29 mouse cellular contexts compared by ENCODE assay signal in the genomic region with DNA sequence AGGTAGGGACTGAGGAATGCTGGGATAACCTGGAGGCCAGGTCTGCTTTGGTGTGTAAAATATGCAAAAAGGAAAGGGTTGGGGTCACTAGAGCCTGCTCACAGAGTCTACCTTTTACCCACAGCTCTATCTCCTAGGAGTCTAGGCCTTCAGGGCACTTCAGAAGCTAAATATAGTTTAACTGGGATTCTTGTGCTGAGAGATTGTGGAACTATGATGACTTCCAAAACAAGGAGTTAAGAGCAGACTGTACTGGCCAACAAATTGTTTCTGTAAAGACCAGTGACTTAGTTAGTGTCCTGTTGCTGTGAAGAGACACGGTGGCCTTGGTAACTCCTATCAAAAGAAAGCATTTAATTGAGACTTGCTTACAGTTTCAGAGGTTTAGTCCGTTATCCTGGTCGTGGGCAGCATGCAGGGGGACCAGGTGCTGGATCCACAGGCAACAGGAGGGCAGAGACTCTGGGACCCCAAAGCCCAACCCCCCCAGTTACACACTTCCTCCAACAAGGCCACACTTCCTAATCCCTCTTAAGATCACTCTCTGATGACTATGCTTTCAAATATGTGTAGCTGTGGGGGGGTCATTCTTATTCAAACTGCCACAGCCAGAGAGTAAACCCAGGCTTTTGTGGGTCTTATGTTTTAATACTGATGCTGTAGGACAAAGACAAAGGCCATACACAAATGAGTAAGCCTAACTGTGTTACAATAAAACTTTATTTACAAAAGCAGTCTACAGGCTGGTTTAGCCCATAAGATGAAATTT. TPM values are rescaled to one million over a fixed set of nuclear protein-coding genes. Genes with fewer than 3 reads are reported as not detected.
DNase-seq lines count a peak whose midpoint lies in the region; ATAC-seq and TF ChIP-seq lines count a peak whose summit lies in the region.
"Had no signal": no experiment of that assay in that cellular context is flagged by ENCODE, and none has a peak within 500 bp of the region (broad histone marks: within the 10 kb centered on the region; RNA-seq: fewer than 3 reads in every experiment).

No protein-coding gene starts in this region.

- no peak overlapping the region for H3K4me3 ChIP-seq in ES-Bruce4 (ENCODE audit: low read depth, low read length)
- no peak overlapping the region for H3K4me3 ChIP-seq in heart, embryonic 13.5 days
- H3K4me3 ChIP-seq: embryonic facial prominence, embryonic 13.5 days; limb, embryonic 12.5 days; liver, embryonic 15.5 days had no signal

- no peak for TF ChIP-seq CTCF in ES-Bruce4 (IDR thresholded peaks at IDR 0.05; ENCODE audit: low read depth, low read length)

- H3K27ac ChIP-seq in ES-Bruce4 (ENCODE audit: insufficient read depth, low read length): peak overlapping the region; percentile 8; the same call in 1 of the 2 replicates
- H3K27ac ChIP-seq in heart, embryonic 13.5 days (replicated peaks): peak overlapping the region; percentile 91
- H3K27ac ChIP-seq: embryonic facial prominence, embryonic 13.5 days; hindbrain, embryonic 14.5 days; limb, embryonic 12.5 days; liver, embryonic 15.5 days had no signal

- no peak for TF ChIP-seq POLR2A in ES-Bruce4 (IDR thresholded peaks at IDR 0.05; ENCODE audit: insufficient read depth, low read length)

- H3K9me3 ChIP-seq in ES-Bruce4 (replicated peaks; ENCODE audit: control insufficient read depth, insufficient read depth, low read length, poor library complexity, severe bottlenecking): no peaks in the 10 kb centered on the region
- H3K9me3 ChIP-seq in heart, embryonic 13.5 days: no peaks in the 10 kb centered on the region
- H3K9me3 ChIP-seq: embryonic facial prominence, embryonic 13.5 days; limb, embryonic 12.5 days; liver, embryonic 15.5 days had no signal

- H3K4me2 ChIP-seq in heart, embryonic 13.5 days: peak overlapping the region; percentile 22
- H3K4me2 ChIP-seq: embryonic facial prominence, embryonic 13.5 days; hindbrain, embryonic 14.5 days; limb, embryonic 12.5 days; liver, embryonic 15.5 days; lung, embryonic 14.5 days had no signal

- no peaks in the 10 kb centered on the region for H3K27me3 ChIP-seq in ES-Bruce4 (ENCODE audit: control insufficient read depth, insufficient read depth, low read length, poor library complexity, severe bottlenecking)
- no peaks in the 10 kb centered on the region for H3K27me3 ChIP-seq in heart, embryonic 13.5 days (replicated peaks)
- H3K27me3 ChIP-seq: CH12.LX; embryonic facial prominence, embryonic 13.5 days; limb, embryonic 12.5 days; liver, embryonic 15.5 days; Patski had no signal

- no peak for TF ChIP-seq EP300 in ES-Bruce4 (IDR thresholded peaks at IDR 0.05; ENCODE audit: insufficient read depth, low read depth, low read length)

- H3K36me3 ChIP-seq in ES-Bruce4 (ENCODE audit: control insufficient read depth, insufficient read depth, low read length, poor library complexity, severe bottlenecking): no peaks in the 10 kb centered on the region
- H3K36me3 ChIP-seq in heart, embryonic 13.5 days: no peaks in the 10 kb centered on the region
- H3K36me3 ChIP-seq: embryonic facial prominence, embryonic 13.5 days; G1E; limb, embryonic 12.5 days; liver, embryonic 15.5 days had no signal

- no peak for ATAC-seq in heart, embryonic 13.5 days (ENCODE audit: extremely low read depth, insufficient number of reproducible peaks, low FRiP score, low TSS enrichment)
- ATAC-seq: forebrain, postnatal 0 days; intestine, postnatal 0 days; Patski had no signal

- intact Hi-C loops in heart, postnatal 10 days (cut with DNase I): no loop called here

- peak; percentile 90 for DNase-seq in R1 (ENCODE audit: low read depth, low spot score)
- peak; percentile 32 to 41 for DNase-seq in heart, postnatal 10 days
- DNase-seq in cerebellum, postnatal 14 days: no peak
- no peak for DNase-seq in urinary bladder, postnatal 4 days (ENCODE audit: low spot score in 2 of 2)
- DNase-seq: adrenal gland, postnatal 14 days; cerebellum, adult 11-12 months; cerebellum, adult 9-11 months; forebrain, postnatal 0 days; kidney, adult 9 months; kidney, postnatal 14 days; layer of hippocampus, adult 9-11 months; lung, embryonic 14.5 days; lung, postnatal 14 days; midbrain, embryonic 14.5 days; spleen, adult 18-20 months; thymus, adult 2 months; thymus, postnatal 36 days had no signal

- 33% methylated on average over 3 of the region's 3 CpGs for WGBS in heart, embryonic 13.5 days

- H3K9ac ChIP-seq in ES-Bruce4 (ENCODE audit: low read depth, poor library complexity, severe bottlenecking): no peak overlapping the region
- no peak overlapping the region for H3K9ac ChIP-seq in heart, embryonic 13.5 days
- H3K9ac ChIP-seq: embryonic facial prominence, embryonic 13.5 days; forebrain, postnatal 0 days; hindbrain, embryonic 14.5 days; limb, embryonic 12.5 days; liver, embryonic 15.5 days; lung, embryonic 14.5 days had no signal

- H3K4me1 ChIP-seq in ES-Bruce4 (ENCODE audit: control insufficient read depth, insufficient read depth, low read length): peaks cover 4% of the 10 kb centered on the region
- H3K4me1 ChIP-seq in heart, embryonic 13.5 days: peaks cover 13% of the 10 kb centered on the region; the same call in 1 of the 2 replicates
- H3K4me1 ChIP-seq: embryonic facial prominence, embryonic 13.5 days; limb, embryonic 12.5 days; liver, embryonic 15.5 days had no signal

RNA-seq across cellular contexts. Expression of a gene that starts 13.9 kb away (rescaled TPM):
- 234 and 236 TPM in 2 replicates for polyA plus RNA-seq in ES-Bruce4 (2011; ENCODE audit: insufficient read depth, insufficient read length, low read depth, missing spikeins)
- 71.9 and 76.9 TPM in 2 replicates for polyA plus RNA-seq in heart, embryonic 13.5 days (2015; fragmentation: Nextera tagmentation; extraction: Ambion mirVana)
- 10 to 100 TPM; 86.4 to 96.1 TPM for total RNA-seq in heart, postnatal 10 days (2021)

RNA-seq across cellular contexts. Expression of a gene that starts 49.2 kb away (rescaled TPM):
- polyA plus RNA-seq in ES-Bruce4 (2011; ENCODE audit: insufficient read depth, insufficient read length, low read depth, missing spikeins): 18.8 and 20.2 TPM in 2 replicates
- 1.5 and 1.7 TPM in 2 replicates for polyA plus RNA-seq in heart, embryonic 13.5 days (2015; fragmentation: Nextera tagmentation; extraction: Ambion mirVana)
- 1 to 10 TPM; 2.4 to 2.5 TPM for total RNA-seq in heart, postnatal 10 days (2021)
- total RNA-seq: gastrocnemius, adult 8-10 months; liver, adult 2 months had no signal
- polyA plus RNA-seq: liver, adult 2 months had no signal

Comparison
In these comparisons a context has a peak if more than half of its experiments do, and no peak if none do; other contexts are left out.
1. DNase-seq: peak in R1 (single experiment) and heart, postnatal 10 days (2 of 2); none in cerebellum, postnatal 14 days (0 of 2) and urinary bladder, postnatal 4 days (0 of 2).